Mouse (Mus musculus): ENCODE measurements at regions not wholly inside any gene's neighbourhood (a gene's known extent, or its start where the extent isn't known, plus 50 kb on each side); places are given as distances from the start of the nearest gene placed in this dataset.
A peak's percentile ranks its signal among the peaks of the same experiment; 100 is the strongest.
"Not testable (repeated sequence)": the region's sequence is repeated elsewhere in the genome, so short reads cannot be mapped to it uniquely, and the experiment has no call there.

GRCm38 (mm10) chr12:119527760-119528159 lies 213.7 kb downstream of the Macc1 start:
- DNase-seq (ENCODE audit: low read depth): no peak

- not testable (repeated sequence) for DNase-seq (ENCODE audit: low read depth)
Observed at GRCm38 (mm10) chr12:119548376-119548775, 234.3 kb downstream of the Macc1 start.

GRCm38 (mm10) chr12:119576690-119577089 lies 262.6 kb downstream of the Macc1 start:
- peak; percentile 16 for DNase-seq (ENCODE audit: low read depth)

GRCm38 (mm10) chr12:119577280-119577679 lies 263.2 kb downstream of the Macc1 start:
- DNase-seq (ENCODE audit: low read depth): no peak

- DNase-seq (ENCODE audit: low read depth): no peak
Observed at GRCm38 (mm10) chr12:119601361-119601760, 287.3 kb downstream of the Macc1 start.

GRCm38 (mm10) chr12:119624238-119624637 lies 310.2 kb downstream of the Macc1 start:
- no peak for DNase-seq (ENCODE audit: low read depth)

GRCm38 (mm10) chr12:119655366-119655765 lies 290.3 kb upstream of the Tmem196 start:
- DNase-seq (ENCODE audit: low read depth): no peak
